Mouse (Mus musculus): ENCODE results near the gene Pknox1. TPM values are rescaled to one million over a fixed set of nuclear protein-coding genes. Genes with fewer than 3 reads are reported as not detected.
"Not testable (repeated sequence)": the region's sequence is repeated elsewhere in the genome, so short reads cannot be mapped to it uniquely, and the experiment has no call there.

Pknox1 gene
- total RNA-seq, 2 experiments from 2014 or later = 19.0 to 23.0 TPM

DNA sequence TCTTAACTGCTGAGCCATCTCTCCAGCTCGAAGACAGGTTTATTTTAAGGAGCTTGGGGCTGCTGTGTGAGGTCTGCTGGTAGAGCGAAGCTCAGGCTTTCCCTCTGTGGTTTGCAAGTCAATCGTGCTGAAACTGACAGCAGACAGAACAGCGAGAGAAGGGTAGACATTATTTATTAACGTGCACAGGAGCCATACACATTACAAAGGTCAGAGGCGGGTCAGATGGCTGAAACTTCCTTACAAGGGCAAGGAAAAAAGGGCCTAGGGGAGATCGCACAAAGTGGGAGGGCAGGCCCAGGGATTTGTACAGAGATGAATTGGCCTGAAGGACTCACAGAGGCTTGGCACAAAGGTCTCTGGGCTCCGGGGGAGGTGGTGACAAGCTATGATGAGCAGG is 15.1 kb upstream of the Pknox1 start:
- DNase-seq (ENCODE audit: low spot score in 2 of 2) = no peak

DNA sequence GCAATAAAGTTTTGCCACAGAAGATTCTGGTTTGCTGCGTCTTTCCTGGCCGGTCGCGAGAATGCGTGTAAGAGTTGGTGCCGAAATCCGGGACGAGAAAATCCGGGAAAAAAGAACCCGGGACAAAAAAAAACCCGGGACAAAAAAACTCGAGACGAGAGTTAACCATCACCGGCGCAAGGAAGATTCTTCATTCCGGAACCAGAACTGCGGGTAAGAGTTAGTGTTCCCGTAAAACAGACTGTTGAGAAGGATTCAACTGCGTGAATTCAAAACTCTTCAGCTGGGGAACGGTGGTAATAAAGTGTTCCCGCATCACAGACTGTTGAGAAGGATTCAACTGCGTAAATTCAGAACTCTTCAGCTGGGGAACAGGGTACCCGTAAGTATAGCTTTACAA is 11.9 kb upstream of the Pknox1 start:
- not testable (repeated sequence) for DNase-seq (ENCODE audit: low spot score in 2 of 2)

DNA sequence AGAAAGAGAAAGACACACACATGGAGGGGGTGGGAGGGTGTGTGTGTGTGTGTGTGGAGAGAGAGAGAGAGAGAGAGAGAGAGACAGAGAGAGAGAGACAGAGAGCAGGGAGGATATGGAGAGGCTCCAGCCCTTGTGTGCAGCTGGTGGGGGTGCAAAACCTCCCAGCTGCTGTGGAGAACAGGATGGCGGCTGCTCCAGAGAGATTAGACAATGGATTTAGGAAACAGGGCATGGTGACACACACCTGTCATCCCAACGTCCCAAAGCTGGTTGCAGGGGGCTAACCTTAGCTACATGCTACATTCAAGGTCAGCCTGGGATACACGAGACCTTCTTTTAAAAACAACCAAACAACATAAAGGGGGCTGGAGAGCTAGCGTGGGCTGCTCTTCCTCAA is 8.3 kb upstream of the Pknox1 start:
- DNase-seq (ENCODE audit: low spot score in 2 of 2) = no peak

DNA sequence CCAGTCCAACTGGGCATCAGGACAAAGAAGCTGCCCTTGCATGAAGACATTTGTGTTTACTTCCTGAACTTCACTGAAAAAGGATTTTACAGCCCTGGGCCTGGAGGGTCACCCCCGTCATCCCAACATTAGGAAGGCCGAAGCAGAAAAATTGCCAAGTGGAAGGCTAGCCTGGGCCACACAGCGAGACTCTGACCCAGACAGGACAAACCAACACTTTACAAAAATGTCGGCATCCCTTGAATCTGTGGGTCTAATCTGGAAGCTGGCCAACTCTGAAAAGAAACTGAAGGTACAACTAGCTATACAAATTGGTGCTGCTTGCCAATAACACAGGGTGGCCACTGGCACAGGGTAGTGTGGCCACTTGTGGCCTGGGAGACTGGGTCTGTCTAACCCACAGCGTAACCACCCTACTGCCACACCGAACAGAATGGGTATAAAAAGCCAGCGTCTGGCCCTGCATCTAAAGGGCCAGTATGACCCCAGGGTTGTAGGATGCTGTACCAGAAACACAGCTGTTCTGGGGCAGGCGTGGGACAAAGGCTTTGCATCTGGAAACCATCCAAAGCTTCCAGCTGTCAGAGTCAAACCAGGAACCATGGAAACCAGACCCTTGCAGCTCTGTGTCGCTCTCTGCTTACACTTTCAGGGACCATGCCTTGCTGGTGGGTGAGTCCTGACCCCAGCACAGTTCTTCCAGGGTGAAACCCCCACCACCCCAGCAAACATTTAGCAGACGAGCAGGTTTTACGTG is 7.2 kb upstream of the Pknox1 start:
- DNase-seq (ENCODE audit: low spot score in 2 of 2) = no peak

DNA sequence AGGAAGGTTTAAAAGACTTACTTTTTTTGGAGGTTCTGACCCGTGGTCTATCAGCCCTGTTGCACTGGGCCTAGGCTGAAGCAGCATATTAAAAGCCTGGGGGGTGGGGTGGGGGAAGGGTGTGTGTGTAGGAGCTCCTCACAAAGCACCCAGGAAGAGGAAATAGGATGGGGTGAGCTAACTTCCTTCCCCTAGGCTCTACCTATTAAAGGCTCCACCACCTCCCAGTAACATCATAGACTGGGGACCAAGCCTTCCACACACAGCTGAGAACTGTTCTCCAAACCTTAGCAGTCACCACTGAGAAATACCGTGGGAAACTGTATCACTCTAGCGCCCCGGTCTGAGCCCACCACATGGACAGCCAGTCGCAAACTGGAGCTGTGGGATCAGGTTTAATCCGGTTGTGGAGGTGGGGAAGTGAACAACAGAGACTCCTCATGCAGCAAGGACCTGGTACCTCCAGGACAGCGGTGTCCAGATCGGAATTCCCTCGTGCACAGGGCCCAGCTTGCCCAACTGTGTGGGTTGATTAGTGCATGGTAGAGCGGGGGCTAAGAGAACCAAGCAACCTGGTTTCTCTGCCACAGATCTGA is 6.5 kb upstream of the Pknox1 start:
- DNase-seq (ENCODE audit: low spot score in 2 of 2) = no peak

DNA sequence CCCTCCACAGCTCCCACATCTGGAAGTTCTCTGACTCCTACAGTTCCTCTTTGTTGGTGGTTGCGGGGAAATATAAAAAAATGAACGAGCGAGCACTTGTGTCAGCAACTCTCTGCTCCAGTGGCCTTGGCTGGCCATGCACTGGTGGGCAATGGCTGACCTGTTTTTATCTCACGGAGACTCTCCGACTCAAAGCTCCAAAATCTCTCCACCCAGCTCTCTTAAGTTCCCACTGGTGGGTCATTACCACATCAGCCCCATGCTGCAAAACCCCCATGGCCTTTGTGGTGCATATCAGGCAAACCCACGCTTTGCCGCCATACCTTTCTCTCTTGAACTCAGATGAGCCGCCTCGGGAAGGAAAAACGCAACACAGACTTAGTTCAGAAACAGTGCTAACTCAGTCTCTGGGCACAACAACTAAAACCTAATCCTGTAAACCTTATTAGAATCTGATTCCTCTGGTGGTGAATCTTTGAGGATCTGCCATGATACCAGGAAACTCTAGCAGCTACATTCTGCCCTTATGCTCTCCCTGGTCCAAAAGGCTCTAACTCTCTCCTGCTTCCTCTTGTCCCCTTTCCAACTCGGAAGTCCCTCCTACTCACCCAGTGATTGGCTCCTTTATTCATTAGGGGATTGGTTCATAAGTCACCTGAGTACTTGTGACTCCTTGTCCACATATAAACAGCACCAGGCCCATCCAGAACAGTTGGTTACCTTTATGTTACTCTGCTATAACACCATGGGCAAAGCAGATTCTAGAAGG is 5.3 kb upstream of the Pknox1 start:
- no peak for DNase-seq (ENCODE audit: low spot score in 2 of 2)

DNA sequence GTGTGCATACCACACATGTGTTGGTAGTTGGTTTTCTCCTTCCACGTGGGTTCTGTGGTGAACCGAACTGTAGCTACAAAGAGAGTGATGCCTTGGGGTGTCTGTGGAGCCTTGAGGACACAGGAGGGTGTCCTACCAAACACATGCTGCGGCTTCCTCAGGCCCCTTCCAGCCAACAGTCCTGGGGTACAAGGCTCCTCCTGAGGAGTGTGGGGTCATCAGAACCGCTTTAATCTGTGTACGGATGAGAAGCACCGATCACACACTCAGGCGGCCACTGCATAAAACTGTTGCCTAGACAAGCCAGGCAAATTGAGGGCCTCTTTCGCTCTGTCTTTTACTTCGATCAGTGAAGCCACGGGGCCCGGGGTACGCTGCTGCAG is 911 bp upstream of the Pknox1 start:
- peak; percentile 46 to 49 for DNase-seq (ENCODE audit: low spot score in 2 of 2)

DNA sequence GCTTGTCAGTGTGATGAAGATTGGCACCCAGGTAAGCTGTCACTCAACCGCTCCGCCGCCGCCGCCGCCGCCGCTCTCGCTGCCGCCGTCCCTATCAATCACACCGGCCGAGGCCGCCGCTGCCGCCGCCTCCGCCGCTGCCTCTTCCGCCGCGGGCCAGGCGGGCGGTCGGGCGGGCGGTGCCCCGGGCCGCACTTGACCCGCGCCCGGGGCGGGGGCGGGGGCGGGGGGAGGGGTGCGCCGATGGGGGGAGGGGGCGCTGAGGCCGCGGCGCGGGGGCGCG is 265 bp downstream of the Pknox1 start:
- no peak for DNase-seq (ENCODE audit: low spot score in 2 of 2)

DNA sequence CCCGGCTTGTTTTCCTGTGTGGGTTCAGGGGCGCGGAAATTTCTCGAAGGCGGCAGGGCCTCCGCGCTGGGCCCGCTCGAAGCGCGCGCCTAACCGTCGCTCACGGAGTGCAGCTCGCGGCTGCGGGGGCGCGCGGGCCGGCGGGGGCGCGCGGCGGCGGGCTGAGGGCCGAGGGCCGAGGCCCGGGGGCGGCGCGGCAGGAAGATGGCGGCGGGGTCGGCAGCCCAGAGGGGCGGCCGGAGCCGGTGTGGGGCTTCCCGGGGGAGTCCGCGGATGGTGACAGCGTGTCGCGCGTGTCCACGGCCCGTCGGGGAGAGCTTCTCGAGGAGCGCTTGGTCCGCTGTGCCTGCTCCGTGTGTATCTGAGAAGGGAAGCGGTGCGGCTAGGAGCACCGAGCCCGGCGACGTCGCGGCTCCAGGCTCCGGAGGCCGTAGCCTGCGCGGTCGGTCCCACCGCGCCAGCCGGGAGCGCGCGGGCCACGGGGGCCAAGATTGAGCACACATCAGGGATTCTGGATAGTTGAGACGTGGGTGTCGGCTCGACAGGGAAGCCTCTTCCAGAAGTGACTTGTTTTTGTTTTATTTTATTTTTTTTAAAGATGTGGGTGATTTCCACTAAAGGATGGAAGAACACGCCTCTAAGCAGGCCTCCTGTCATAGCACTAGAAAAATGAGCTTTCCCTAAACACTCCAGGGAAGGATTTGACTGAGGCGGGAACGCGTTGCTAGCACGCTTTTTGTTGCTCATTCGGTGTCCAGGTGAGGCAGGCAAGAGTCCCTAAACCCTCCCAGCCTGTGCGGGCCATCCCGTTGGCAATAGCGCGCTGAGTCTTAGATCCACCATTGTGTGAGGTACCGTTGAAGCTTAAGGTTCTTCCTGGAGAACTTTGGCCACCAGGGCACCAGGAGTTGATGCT is 865 bp downstream of the Pknox1 start:
- DNase-seq (ENCODE audit: low spot score in 2 of 2) = peak; percentile 55 to 67

DNA sequence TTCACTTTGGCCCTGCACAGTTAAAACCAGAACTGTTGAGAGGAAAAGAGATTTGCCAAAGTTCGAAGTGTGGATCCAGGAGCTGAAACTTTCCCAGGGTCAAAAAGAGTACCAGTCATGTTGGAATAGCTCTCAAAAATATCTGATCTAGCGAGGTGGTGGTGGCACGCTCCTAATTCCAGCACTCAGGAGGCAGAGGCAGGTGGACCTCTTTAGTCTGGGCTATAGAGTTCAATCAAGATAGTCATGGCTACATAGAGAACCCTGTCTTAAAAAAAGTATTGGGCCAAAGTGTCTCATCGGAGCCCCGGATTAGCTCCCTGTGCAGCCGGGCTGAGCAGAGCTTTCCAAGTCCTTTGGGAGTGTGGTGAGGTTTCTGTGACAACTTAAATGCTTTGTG is 1.7 kb downstream of the Pknox1 start:
- no peak for DNase-seq (ENCODE audit: low spot score in 2 of 2)

DNA sequence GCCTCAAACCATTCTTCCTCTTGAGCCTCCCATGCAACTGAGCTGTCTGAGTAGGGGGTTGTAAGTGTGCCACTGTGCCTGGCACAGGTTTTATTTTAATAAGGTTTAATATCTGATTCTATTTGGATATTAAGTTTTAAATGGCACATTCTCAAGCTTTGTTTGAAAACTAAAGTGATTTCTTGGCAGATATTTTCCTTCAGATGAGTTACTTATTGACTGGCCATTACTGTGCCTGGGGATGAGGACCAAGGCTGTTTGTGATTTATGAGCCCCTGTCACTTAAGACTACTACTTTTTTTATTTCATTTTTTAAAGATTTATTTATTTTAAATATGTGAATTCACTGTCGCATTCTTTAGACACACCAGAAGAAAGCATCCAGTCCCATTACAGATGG is 5.2 kb downstream of the Pknox1 start:
- DNase-seq (ENCODE audit: low spot score in 2 of 2) = no peak

DNA sequence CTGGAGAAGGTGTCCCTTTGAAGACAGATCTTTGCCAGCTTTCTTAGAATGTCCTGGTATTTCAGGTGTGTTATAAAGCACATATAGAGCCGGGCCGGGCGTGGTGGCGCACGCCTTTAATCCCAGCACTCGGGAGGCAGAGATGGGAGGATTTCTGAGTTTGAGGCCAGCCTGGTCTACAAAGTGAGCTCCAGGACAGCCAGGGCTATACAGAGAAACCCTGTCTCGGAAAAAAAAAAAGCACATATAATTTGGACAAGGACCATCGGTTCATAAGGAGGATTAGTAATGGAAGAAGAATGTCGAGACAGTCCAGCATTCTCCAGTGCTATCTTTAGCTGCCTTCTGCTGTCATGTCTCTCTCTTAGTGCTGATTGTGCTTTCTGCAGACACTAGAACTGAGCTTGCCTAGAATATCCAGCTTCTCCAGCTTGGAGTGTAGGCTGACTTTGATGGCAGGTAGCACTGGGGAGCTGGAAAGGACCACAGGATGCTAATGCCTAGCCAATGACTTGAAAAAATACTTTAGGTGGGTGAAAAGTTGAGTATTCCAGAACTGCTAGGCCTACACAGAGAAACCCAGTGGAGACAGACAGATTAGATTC is 5.9 kb downstream of the Pknox1 start:
- DNase-seq (ENCODE audit: low spot score in 2 of 2) = no peak

DNA sequence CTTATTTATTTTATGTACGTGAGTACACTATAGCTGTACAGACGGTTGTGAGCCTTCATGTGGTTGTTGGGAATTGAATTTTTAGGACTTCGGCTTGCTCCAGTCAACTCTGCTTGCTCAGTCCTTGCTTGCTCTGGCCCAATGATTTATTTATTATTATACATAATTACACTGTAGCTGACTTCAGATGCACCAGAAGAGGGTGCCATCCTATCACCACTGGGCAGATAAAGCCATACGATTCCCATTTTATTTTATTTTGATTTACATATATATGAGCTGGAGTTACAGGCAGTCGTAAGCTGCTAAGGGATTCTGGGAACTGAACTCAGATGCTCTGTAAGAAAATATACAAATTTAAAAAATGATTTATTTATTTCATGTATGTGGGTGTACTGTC is 7.2 kb downstream of the Pknox1 start:
- DNase-seq (ENCODE audit: low spot score in 2 of 2) = no peak

DNA sequence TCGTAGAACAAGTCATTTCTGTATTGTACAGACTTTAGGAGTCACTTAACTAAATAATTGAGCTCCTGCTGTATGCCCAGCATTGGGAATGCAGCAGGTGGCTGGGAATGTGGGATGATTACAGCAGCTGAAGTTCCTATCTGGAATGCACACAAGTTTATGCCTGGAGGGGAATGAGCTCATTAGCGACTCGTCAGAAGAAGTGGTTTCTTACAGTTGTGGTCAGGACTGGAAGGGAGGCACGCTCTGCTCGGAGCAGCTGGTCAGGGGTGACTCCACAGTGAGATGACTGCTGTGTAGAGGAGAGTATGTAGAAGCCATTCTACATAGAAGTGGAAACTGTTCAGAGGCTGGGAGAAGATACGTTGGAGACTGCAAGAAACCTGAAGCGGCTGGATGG is 10.1 kb downstream of the Pknox1 start:
- no peak for DNase-seq (ENCODE audit: low spot score in 2 of 2)

DNA sequence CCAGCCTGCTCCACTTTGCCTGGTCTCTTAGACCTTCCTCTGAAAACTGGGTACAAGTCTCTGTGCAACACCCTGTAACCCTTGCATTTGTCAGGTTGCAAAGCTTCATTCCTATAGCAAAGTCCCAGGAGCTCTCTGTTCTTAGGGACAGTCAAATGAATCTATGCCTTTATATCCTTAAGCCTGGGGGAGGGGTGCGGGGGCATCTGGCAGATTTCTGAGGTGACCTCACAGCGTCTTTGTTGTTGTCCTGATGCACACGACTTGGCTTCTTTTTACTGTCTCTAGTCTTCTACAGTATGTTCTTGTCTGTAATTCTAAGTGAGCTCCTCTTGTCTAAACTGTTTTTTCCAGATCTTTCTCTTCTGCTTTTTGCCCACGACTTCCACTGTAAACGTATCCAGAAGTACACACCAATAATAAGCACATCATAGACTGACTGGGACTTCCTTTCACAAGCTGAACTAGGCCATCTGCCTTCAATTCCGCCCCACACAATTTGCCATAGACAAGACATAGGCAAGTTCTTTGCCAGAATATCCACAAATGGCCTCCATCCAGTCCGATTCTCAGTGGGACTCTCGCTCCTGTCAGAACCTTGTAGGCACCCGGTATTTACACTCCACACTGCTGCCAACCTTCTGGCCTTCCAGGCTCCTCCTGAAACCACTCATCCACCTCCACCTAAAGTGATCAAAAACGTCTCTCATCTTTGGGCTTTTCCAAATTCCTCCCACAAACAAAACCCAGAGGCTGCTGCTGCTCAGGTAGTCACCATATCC is 12.1 kb downstream of the Pknox1 start:
- no peak for DNase-seq (ENCODE audit: low spot score in 2 of 2)

DNA sequence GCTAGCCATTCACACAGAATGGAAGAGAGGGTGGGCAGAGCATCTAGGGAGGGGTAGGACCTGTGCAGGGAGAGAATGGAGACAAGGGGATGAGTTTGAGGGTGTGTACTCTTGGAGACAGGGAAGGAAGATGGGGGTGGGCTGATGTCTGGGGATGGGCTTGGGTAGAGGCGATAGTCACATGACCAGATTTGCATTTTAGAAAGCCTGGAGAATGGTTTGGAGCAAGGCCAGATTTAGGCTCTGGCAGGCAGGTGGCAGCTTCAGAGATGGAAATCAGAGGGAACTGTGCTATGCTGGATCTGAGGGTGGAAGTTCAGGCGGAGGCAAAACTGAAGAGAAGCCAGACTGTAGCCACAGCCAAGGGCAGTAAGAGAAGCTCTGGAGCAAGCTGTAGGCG is 15.8 kb downstream of the Pknox1 start:
- no peak for DNase-seq (ENCODE audit: low spot score in 2 of 2)

DNA sequence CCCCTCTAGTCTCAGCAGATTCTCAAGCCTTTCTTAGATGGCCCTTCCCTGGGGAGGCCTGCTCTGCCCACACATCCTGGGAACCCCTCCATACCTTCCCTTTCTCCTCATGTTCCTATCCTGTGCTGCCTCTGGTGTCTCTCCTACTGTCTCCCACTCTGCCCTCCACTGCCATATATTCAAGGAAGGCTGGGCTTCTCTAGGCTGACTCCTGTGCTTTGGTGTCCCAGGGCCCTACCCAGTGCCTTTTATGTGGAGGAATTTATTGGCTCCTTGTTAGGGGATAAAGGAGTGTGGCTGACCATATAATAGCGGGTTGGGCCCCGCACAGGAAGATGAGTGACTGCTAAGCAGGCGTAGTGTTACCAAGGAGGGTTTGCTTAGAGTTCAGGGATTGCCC is 18.7 kb downstream of the Pknox1 start:
- DNase-seq (ENCODE audit: low spot score in 2 of 2) = no peak

DNA sequence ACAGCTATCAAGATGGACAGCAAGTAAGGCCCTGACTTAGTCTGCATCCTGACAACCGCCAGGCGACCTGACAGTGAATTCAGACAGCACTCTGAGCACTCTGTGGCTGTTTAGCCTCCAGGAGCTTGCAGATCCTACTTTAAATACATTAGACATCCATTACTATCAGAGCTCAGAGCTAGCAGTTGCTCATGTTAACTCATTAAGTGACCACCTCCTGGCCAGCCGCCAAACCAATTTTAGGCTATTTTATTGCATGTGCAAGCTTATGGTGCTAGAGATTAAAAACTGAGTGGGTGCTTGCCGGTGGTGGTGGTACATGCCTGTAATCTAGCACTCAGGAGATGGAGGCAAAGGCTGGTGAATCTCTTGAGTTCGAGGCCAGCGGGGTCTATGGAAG is 19.2 kb downstream of the Pknox1 start:
- no peak for DNase-seq (ENCODE audit: low spot score in 2 of 2)

DNA sequence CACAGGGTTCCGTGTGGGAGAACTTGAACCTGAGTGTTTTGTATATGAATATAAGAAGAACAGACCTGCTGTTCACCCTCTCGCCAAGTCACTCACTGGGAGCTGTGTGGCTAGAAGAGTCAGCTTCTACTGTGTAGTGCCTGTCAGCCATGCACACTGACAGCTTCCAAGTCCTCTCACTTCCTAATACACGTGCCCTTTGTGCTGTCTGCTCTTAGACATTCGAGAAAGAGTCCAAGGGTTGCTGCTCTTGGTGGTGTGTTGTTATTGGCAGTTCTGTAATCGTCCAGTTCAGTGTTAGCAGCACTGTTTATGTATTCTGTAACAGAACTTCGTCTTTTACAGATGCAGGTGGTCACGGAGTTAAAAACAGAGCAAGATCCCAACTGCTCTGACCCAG is 23.6 kb downstream of the Pknox1 start:
- DNase-seq (ENCODE audit: low spot score in 2 of 2) = no peak

DNA sequence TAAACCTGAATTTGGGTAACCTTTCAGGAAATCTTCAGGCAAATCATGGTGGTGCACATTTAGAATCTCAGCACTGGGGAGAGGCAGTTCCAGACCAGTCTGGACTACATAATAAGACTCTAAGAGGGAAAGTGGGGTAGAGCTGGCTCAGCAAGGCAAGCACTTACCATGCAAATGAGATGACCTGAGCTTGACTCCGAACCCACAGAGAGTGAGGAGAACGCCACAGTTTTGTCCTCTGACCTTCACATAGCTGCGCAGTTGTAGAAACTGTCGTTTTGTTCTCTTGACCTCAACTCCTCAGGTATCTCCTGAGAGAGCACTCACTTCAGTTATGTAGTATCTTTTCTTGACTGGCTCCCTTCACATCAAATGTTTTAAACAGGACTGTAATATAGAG is 24.2 kb downstream of the Pknox1 start:
- DNase-seq (ENCODE audit: low spot score in 2 of 2) = no peak

Measured in adrenal gland, adult 18-20 months (tissue).